Mouse (Mus musculus) heart, embryonic 15.5 days (tissue): ENCODE measurements at regions not wholly inside any gene's neighbourhood (a gene's known extent, or its start where the extent isn't known, plus 50 kb on each side); places are given as distances from the start of the nearest gene placed in this dataset.

Experiments used
- ATAC-seq: fragments of 200-750 bp; cut with Nextera tagmentation; replicated peaks from 2 replicates; pipeline ENCODE4 v1.8.0; 2017; ENCODE audit warnings: low read depth, moderate TSS enrichment; ENCODE audit not compliant: insufficient number of reproducible peaks, insufficient read depth, low FRiP score
- H3K27ac ChIP-seq: fragments of 300-500 bp; sonication (generic); 2 replicates; pipeline ENCODE4 v1.5.1; 2015; ENCODE audit warnings: mild to moderate bottlenecking, inconsistent platforms
- H3K27me3 ChIP-seq: fragments of 300-500 bp; sonication (generic); 2 replicates; pipeline ENCODE4 v1.6.1; 2015; ENCODE audit warnings: inconsistent platforms
- H3K36me3 ChIP-seq: fragments of 300-500 bp; sonication (generic); 2 replicates; pipeline ENCODE4 v1.6.1; 2015; ENCODE audit warnings: mild to moderate bottlenecking, inconsistent platforms
- H3K4me1 ChIP-seq: fragments of 300-500 bp; sonication (generic); replicated peaks from 2 replicates; pipeline ENCODE4 v1.6.1; 2015; ENCODE audit warnings: inconsistent platforms
- H3K4me2 ChIP-seq: fragments of 300-500 bp; sonication (generic); 2 replicates; pipeline ENCODE4 v1.6.1; 2015; ENCODE audit warnings: inconsistent platforms, mild to moderate bottlenecking, moderate library complexity
- H3K4me3 ChIP-seq: fragments of 300-500 bp; sonication (generic); 2 replicates; pipeline ENCODE4 v1.5.1; 2015; ENCODE audit warnings: mild to moderate bottlenecking, inconsistent platforms
- H3K9ac ChIP-seq: fragments of 300-500 bp; sonication (generic); 2 replicates; pipeline ENCODE4 v1.6.1; 2015; ENCODE audit warnings: mild to moderate bottlenecking, inconsistent platforms
- H3K9me3 ChIP-seq: fragments of 300-500 bp; sonication (generic); replicated peaks from 2 replicates; pipeline ENCODE4 v1.6.1; 2016; ENCODE audit warnings: inconsistent platforms
- WGBS: fragments of 180-500 bp; shearing (Covaris S2); methylation state at CpG from one replicate; pipeline ENCODE4 v1.1.7; 2015; ENCODE audit warnings: mixed read lengths; 5-methylcytosine and 5-hydroxymethylcytosine counted together

GRCm38 (mm10) chrX:11626274-11626878 lies 298.8 kb downstream of the H2al1j start:
- H3K36me3 ChIP-seq: no peaks in the 10 kb centered on the region
- H3K9me3 ChIP-seq: no peaks in the 10 kb centered on the region
- no peak overlapping the region for H3K27ac ChIP-seq
- ATAC-seq: no peak
- no peak overlapping the region for H3K4me3 ChIP-seq
- H3K9ac ChIP-seq: no peak overlapping the region
- H3K4me2 ChIP-seq: no peak overlapping the region
- WGBS: 51% methylated on average over 10 of the region's 10 CpGs
- H3K27me3 ChIP-seq: no peaks in the 10 kb centered on the region
- H3K4me1 ChIP-seq: peaks cover 2% of the 10 kb centered on the region; the same call in 1 of the 2 replicates

GRCm38 (mm10) chrX:11629362-11629761 lies 301.7 kb downstream of the H2al1j start:
- no peaks in the 10 kb centered on the region for H3K27me3 ChIP-seq
- no peaks in the 10 kb centered on the region for H3K9me3 ChIP-seq
- ATAC-seq: no peak
- H3K36me3 ChIP-seq: no peaks in the 10 kb centered on the region
- H3K9ac ChIP-seq: no peak overlapping the region
- H3K4me1 ChIP-seq: no peaks in the 10 kb centered on the region
- H3K4me2 ChIP-seq: no peak overlapping the region
- H3K4me3 ChIP-seq: no peak overlapping the region
- 52% methylated on average over 2 of the region's 2 CpGs for WGBS
- no peak overlapping the region for H3K27ac ChIP-seq

GRCm38 (mm10) chrX:11629906-11630305 lies 302.3 kb downstream of the H2al1j start:
- Histone ChIP-seq H3K9me3 (no peaks in the 10 kb centered on the region), H3K9ac (no peak overlapping the region), H3K4me1 (no peaks in the 10 kb centered on the region), H3K4me2 (no peak overlapping the region), H3K27ac (no peak overlapping the region), H3K4me3 (no peak overlapping the region), H3K36me3 (no peaks in the 10 kb centered on the region), H3K27me3 (no peaks in the 10 kb centered on the region)
- no peak for ATAC-seq
- WGBS: 6% methylated on average over 1 of the region's 1 CpGs

GRCm38 (mm10) chrX:11631186-11631913 lies 303.7 kb downstream of the H2al1j start:
- Histone ChIP-seq H3K4me2 (peak overlapping the region; percentile 53), H3K4me3 (peak overlapping the region; percentile 14; the same call in 1 of the 2 replicates), H3K9me3 (no peaks in the 10 kb centered on the region), H3K27me3 (no peaks in the 10 kb centered on the region), H3K9ac (no peak overlapping the region), H3K4me1 (no peaks in the 10 kb centered on the region), H3K27ac (no peak overlapping the region), H3K36me3 (no peaks in the 10 kb centered on the region)
- WGBS: 26% methylated on average over 14 of the region's 14 CpGs
- ATAC-seq: no peak

GRCm38 (mm10) chrX:11632011-11632410 lies 304.4 kb downstream of the H2al1j start:
- Histone ChIP-seq H3K27me3 (no peaks in the 10 kb centered on the region), H3K9ac (no peak overlapping the region), H3K4me1 (no peaks in the 10 kb centered on the region), H3K9me3 (no peaks in the 10 kb centered on the region), H3K27ac (no peak overlapping the region), H3K4me2 (peak overlapping the region; percentile 53), H3K4me3 (peak overlapping the region; percentile 14; the same call in 1 of the 2 replicates), H3K36me3 (no peaks in the 10 kb centered on the region)
- WGBS: 20% methylated on average over 14 of the region's 14 CpGs
- no peak for ATAC-seq

GRCm38 (mm10) chrX:11633823-11634222 lies 306.2 kb downstream of the H2al1j start:
- no peak overlapping the region for H3K4me3 ChIP-seq
- no peaks in the 10 kb centered on the region for H3K9me3 ChIP-seq
- no peaks in the 10 kb centered on the region for H3K36me3 ChIP-seq
- no peak overlapping the region for H3K27ac ChIP-seq
- no peaks in the 10 kb centered on the region for H3K27me3 ChIP-seq
- ATAC-seq: no peak
- H3K4me1 ChIP-seq: no peaks in the 10 kb centered on the region
- no peak overlapping the region for H3K4me2 ChIP-seq
- WGBS: 58% methylated on average over 6 of the region's 6 CpGs
- H3K9ac ChIP-seq: no peak overlapping the region

- WGBS: 66% methylated on average over 6 of the region's 6 CpGs
- H3K9ac ChIP-seq: no peak overlapping the region
- H3K27me3 ChIP-seq: no peaks in the 10 kb centered on the region
- no peaks in the 10 kb centered on the region for H3K9me3 ChIP-seq
- no peak overlapping the region for H3K4me3 ChIP-seq
- H3K36me3 ChIP-seq: no peaks in the 10 kb centered on the region
- H3K4me1 ChIP-seq: no peaks in the 10 kb centered on the region
- no peak overlapping the region for H3K4me2 ChIP-seq
- ATAC-seq: no peak
- no peak overlapping the region for H3K27ac ChIP-seq
Observed at GRCm38 (mm10) chrX:11644484-11644883, 316.9 kb downstream of the H2al1j start.

GRCm38 (mm10) chrX:11646681-11647526 lies 319.3 kb downstream of the H2al1j start:
- WGBS: 68% methylated on average over 7 of the region's 7 CpGs

GRCm38 (mm10) chrX:11647527-11647836 lies 319.9 kb downstream of the H2al1j start:
- Histone ChIP-seq H3K27ac (no peak overlapping the region), H3K4me2 (no peak overlapping the region), H3K9me3 (no peaks in the 10 kb centered on the region), H3K27me3 (no peaks in the 10 kb centered on the region), H3K9ac (no peak overlapping the region), H3K4me3 (no peak overlapping the region), H3K4me1 (no peaks in the 10 kb centered on the region), H3K36me3 (no peaks in the 10 kb centered on the region)
- 67% methylated on average over 1 of the region's 1 CpGs for WGBS
- ATAC-seq: no peak

More at GRCm38 (mm10) chrX:11646681-11647526, 319.3 kb downstream of the H2al1j start:
- no peaks in the 10 kb centered on the region for H3K27me3 ChIP-seq
- no peak for ATAC-seq
- no peaks in the 10 kb centered on the region for H3K36me3 ChIP-seq
- no peak overlapping the region for H3K27ac ChIP-seq
- no peaks in the 10 kb centered on the region for H3K4me1 ChIP-seq
- H3K9ac ChIP-seq: no peak overlapping the region
- no peak overlapping the region for H3K4me2 ChIP-seq
- H3K9me3 ChIP-seq: no peaks in the 10 kb centered on the region
- H3K4me3 ChIP-seq: no peak overlapping the region

GRCm38 (mm10) chrX:11653336-11653735 lies 325.7 kb downstream of the H2al1j start:
- H3K4me1 ChIP-seq: peaks cover 2% of the 10 kb centered on the region; the same call in 1 of the 2 replicates
- no peaks in the 10 kb centered on the region for H3K9me3 ChIP-seq
- no peak overlapping the region for H3K4me2 ChIP-seq
- H3K36me3 ChIP-seq: no peaks in the 10 kb centered on the region
- no peaks in the 10 kb centered on the region for H3K27me3 ChIP-seq
- no peak overlapping the region for H3K27ac ChIP-seq
- no peak overlapping the region for H3K9ac ChIP-seq
- 83% methylated on average over 2 of the region's 2 CpGs for WGBS
- no peak for ATAC-seq
- H3K4me3 ChIP-seq: no peak overlapping the region

GRCm38 (mm10) chrX:11654976-11655375 lies 327.4 kb downstream of the H2al1j start:
- H3K9ac ChIP-seq: no peak overlapping the region
- H3K9me3 ChIP-seq: no peaks in the 10 kb centered on the region
- H3K4me1 ChIP-seq: peaks cover 2% of the 10 kb centered on the region; the same call in 1 of the 2 replicates
- ATAC-seq: no peak
- H3K36me3 ChIP-seq: no peaks in the 10 kb centered on the region
- no peaks in the 10 kb centered on the region for H3K27me3 ChIP-seq
- no peak overlapping the region for H3K4me3 ChIP-seq
- no peak overlapping the region for H3K27ac ChIP-seq
- no peak overlapping the region for H3K4me2 ChIP-seq
- 67% methylated on average over 5 of the region's 5 CpGs for WGBS
